30 mouse cellular contexts compared by ENCODE assay signal in the genomic region with DNA sequence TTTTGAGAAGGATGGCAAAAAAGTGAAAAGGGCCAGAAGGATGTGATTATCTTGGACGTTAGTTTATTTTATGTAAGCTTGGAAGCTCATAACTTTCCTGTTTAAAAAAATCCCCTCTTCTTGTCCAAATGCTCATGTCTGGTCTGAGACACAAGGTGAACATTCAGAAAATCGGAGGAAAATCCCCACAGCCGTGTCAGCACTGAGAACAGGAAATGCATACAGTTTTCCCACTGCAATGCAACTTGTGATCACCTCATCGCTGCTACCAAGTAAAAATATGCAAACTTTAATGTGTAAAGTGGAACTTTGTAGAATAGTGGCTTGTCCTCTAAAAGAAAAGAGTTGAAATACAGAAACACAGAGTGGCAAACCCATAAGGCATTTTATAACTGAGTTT. TPM values are rescaled to one million over a fixed set of nuclear protein-coding genes. Genes with fewer than 3 reads are reported as not detected.
DNase-seq lines count a peak whose midpoint lies in the region; ATAC-seq and TF ChIP-seq lines count a peak whose summit lies in the region.
"Had no signal": no experiment of that assay in that cellular context is flagged by ENCODE, and none has a peak within 500 bp of the region (broad histone marks: within the 10 kb centered on the region; RNA-seq: fewer than 3 reads in every experiment).

No protein-coding gene starts in this region.

- no peak overlapping the region for H3K4me3 ChIP-seq in limb, embryonic 13.5 days
- H3K4me3 ChIP-seq in limb, embryonic 10.5 days = no peak overlapping the region
- no peak overlapping the region for H3K4me3 ChIP-seq in CH12.LX (replicated peaks in 1 of 3; ENCODE audit: low read depth in 2 of 3, low read length in 2 of 3, poor library complexity in 1 of 3)
- no peak overlapping the region for H3K4me3 ChIP-seq in gastrocnemius, adult 2 months
- H3K4me3 ChIP-seq: embryonic facial prominence, embryonic 13.5 days; forebrain, embryonic 10.5 days; forebrain, embryonic 13.5 days; heart, embryonic 10.5 days; heart, embryonic 13.5 days; intestine, embryonic 15.5 days had no signal

- 33% methylated on average over 4 of the region's 4 CpGs for WGBS in limb, embryonic 13.5 days
- 78% methylated on average over 4 of the region's 4 CpGs for WGBS in limb, embryonic 10.5 days

- H3K9ac ChIP-seq in limb, embryonic 13.5 days = no peak overlapping the region
- H3K9ac ChIP-seq in CH12.LX (ENCODE audit: insufficient read depth, low read depth) = peak overlapping the region; percentile 48; the same call in 1 of the 2 replicates
- H3K9ac ChIP-seq: embryonic facial prominence, embryonic 13.5 days; forebrain, embryonic 13.5 days; heart, embryonic 13.5 days; hindbrain, embryonic 14.5 days; intestine, embryonic 15.5 days had no signal

- no peak for TF ChIP-seq POLR2A in CH12.LX (IDR thresholded peaks at IDR 0.05; ENCODE audit: low read depth, low read length)

- no peak for TF ChIP-seq RAD21 in CH12.LX (IDR thresholded peaks at IDR 0.05; ENCODE audit: low read depth, low read length)

- dilution Hi-C loops in CH12.LX (cut with MboI; ENCODE audit: extremely low pct_ligation_motif_present, extremely low pct_unique_long_range_greater_than_20kb, low sequenced_read_pairs) = no loop called here

- H3K36me3 ChIP-seq in limb, embryonic 13.5 days = no peaks in the 10 kb centered on the region
- H3K36me3 ChIP-seq in limb, embryonic 10.5 days = no peaks in the 10 kb centered on the region
- peaks cover 0 to 7% of the 10 kb centered on the region in 2 experiments for H3K36me3 ChIP-seq in CH12.LX (replicated peaks in 1 of 2; ENCODE audit: control insufficient read depth in 1 of 2, insufficient read depth in 1 of 2, low read length in 1 of 2)
- H3K36me3 ChIP-seq: embryonic facial prominence, embryonic 13.5 days; forebrain, embryonic 10.5 days; heart, embryonic 10.5 days; heart, embryonic 13.5 days; intestine, embryonic 15.5 days had no signal

- ATAC-seq in limb, embryonic 13.5 days (ENCODE audit: low FRiP score, low read depth) = no peak
- peak; percentile 59 for ATAC-seq in inflammation-experienced regulatory T-cells, adult 6 months
- ATAC-seq: forebrain, embryonic 13.5 days; forebrain, embryonic 16.5 days; hindbrain, postnatal 0 days; intestine, embryonic 15.5 days had no signal

- peaks cover 6% of the 10 kb centered on the region; the same call in 1 of the 2 replicates for H3K79me2 ChIP-seq in CH12.LX (replicated peaks; ENCODE audit: control insufficient read depth, extremely low read depth, insufficient read depth, poor library complexity, severe bottlenecking)

- H3K9me3 ChIP-seq in limb, embryonic 13.5 days = no peaks in the 10 kb centered on the region
- H3K9me3 ChIP-seq in limb, embryonic 10.5 days (replicated peaks) = no peaks in the 10 kb centered on the region
- no peaks in the 10 kb centered on the region for H3K9me3 ChIP-seq in CH12.LX (replicated peaks; ENCODE audit: low read length)
- H3K9me3 ChIP-seq: embryonic facial prominence, embryonic 13.5 days; forebrain, embryonic 10.5 days; forebrain, embryonic 13.5 days; heart, embryonic 10.5 days; heart, embryonic 13.5 days; intestine, embryonic 15.5 days had no signal

- H3K4me2 ChIP-seq in limb, embryonic 13.5 days (replicated peaks) = no peak overlapping the region
- H3K4me2 ChIP-seq in CH12.LX (ENCODE audit: insufficient read depth, low read depth, poor library complexity, severe bottlenecking) = peak overlapping the region; percentile 67; the same call in 1 of the 2 replicates
- H3K4me2 ChIP-seq: embryonic facial prominence, embryonic 13.5 days; forebrain, embryonic 13.5 days; heart, embryonic 13.5 days; hindbrain, embryonic 14.5 days; intestine, embryonic 15.5 days had no signal

- TF ChIP-seq EP300 in CH12.LX (IDR thresholded peaks at IDR 0.05; ENCODE audit: low read length) = peak; percentile 54; the same call in 1 of the 2 replicates

- no peak for TF ChIP-seq CTCF in CH12.LX (conservative IDR thresholded peaks at IDR 0.05 in 1 of 2, IDR thresholded peaks at IDR 0.05 in 1 of 2; ENCODE audit: low read depth in 2 of 2, low read length in 2 of 2)
- TF ChIP-seq CTCF in gastrocnemius, adult 2 months (IDR thresholded peaks at IDR 0.05) = no peak

- 0 out of 2 replicates have a peak overlapping the region, but pooled peaks have one; percentile 3 for H3K27ac ChIP-seq in limb, embryonic 13.5 days
- no peak overlapping the region for H3K27ac ChIP-seq in limb, embryonic 10.5 days
- peak overlapping the region; percentile 64; the same call in 1 of the 2 replicates for H3K27ac ChIP-seq in CH12.LX (ENCODE audit: insufficient read depth, low read depth)
- H3K27ac ChIP-seq in gastrocnemius, adult 2 months = no peak overlapping the region
- H3K27ac ChIP-seq: embryonic facial prominence, embryonic 13.5 days; forebrain, embryonic 10.5 days; forebrain, embryonic 13.5 days; heart, embryonic 10.5 days; heart, embryonic 13.5 days; hindbrain, embryonic 14.5 days; hindbrain, postnatal 0 days; intestine, embryonic 15.5 days had no signal

- intact Hi-C loops in gastrocnemius, adult 2 months (cut with DNase I) = no loop called here

- no peaks in the 10 kb centered on the region for H3K4me1 ChIP-seq in limb, embryonic 13.5 days
- no peaks in the 10 kb centered on the region for H3K4me1 ChIP-seq in limb, embryonic 10.5 days
- H3K4me1 ChIP-seq in CH12.LX (ENCODE audit: control insufficient read depth in 1 of 2, insufficient read depth in 2 of 2) = peaks cover 2 to 20% of the 10 kb centered on the region in 2 experiments; a peak in 3 of 4 replicates
- H3K4me1 ChIP-seq: embryonic facial prominence, embryonic 13.5 days; forebrain, embryonic 10.5 days; forebrain, embryonic 13.5 days; heart, embryonic 10.5 days; heart, embryonic 13.5 days; intestine, embryonic 15.5 days had no signal

- no peaks in the 10 kb centered on the region for H3K27me3 ChIP-seq in limb, embryonic 13.5 days
- peaks cover 25% of the 10 kb centered on the region; the same call in 1 of the 2 replicates for H3K27me3 ChIP-seq in limb, embryonic 10.5 days (ENCODE audit: low read depth, poor library complexity, severe bottlenecking)
- H3K27me3 ChIP-seq in CH12.LX (replicated peaks) = no peaks in the 10 kb centered on the region
- H3K27me3 ChIP-seq: embryonic facial prominence, embryonic 13.5 days; forebrain, embryonic 13.5 days; heart, embryonic 13.5 days; intestine, embryonic 15.5 days had no signal

- in situ Hi-C loops in CH12.LX (cut with MboI; ENCODE audit: low pct_ligation_motif_present, low pct_unique_long_range_greater_than_20kb, low sequenced_read_pairs) = no loop called here

- no peak for DNase-seq in limb, embryonic 10.5 days (ENCODE audit: low spot score)
- peak; percentile 45 for DNase-seq in CH12.LX (ENCODE audit: extremely low read depth)
- peak; percentile 1 for DNase-seq in yolk sac, embryonic 10.5 days (ENCODE audit: low spot score)
- no peak for DNase-seq in gastrocnemius, postnatal 10 days
- no peak for DNase-seq in gastrocnemius, adult 2 months
- no peak for DNase-seq in T-cell, adult 2 months (ENCODE audit: low spot score)
- DNase-seq: adrenal gland, postnatal 10 days; adrenal gland, postnatal 36 days; B cell, adult 2 months; cerebellum, adult 18-20 months; cerebellum, adult 9-10 months; cerebellum, postnatal 14 days; gastrocnemius, postnatal 25 days; heart, adult 18-20 months; heart, postnatal 14 days; heart, postnatal 4 days; kidney, adult 11 months had no signal

TF ChIP-seq in CH12.LX, 34 proteins besides CTCF, POLR2A, EP300 and RAD21:
- TF ChIP-seq ETS1 (conservative IDR thresholded peaks at IDR 0.05; ENCODE audit: low read depth, low read length) (peak; percentile 60), CHD1 (IDR thresholded peaks at IDR 0.05; ENCODE audit: low read depth, low read length) (no peak), NELFE (IDR thresholded peaks at IDR 0.05; ENCODE audit: low read depth, low read length) (no peak), ZNF384 (IDR thresholded peaks at IDR 0.05; ENCODE audit: low read depth, low read length) (0 out of 2 replicates have a peak, but pooled peaks have one; percentile 13), BHLHE40 (IDR thresholded peaks at IDR 0.05; ENCODE audit: low read depth, low read length) (peak; percentile 12; the same call in 1 of the 2 replicates), MAX (IDR thresholded peaks at IDR 0.05; ENCODE audit: low read length) (no peak)

RNA-seq across cellular contexts. Expression of a gene that starts 28.5 kb away (rescaled TPM):
- polyA plus RNA-seq in limb, embryonic 13.5 days (2015; fragmentation: Nextera tagmentation; extraction: Ambion mirVana) = 0.04 and 0.22 TPM in 2 replicates
- polyA plus RNA-seq in limb, embryonic 10.5 days (2016; fragmentation: Nextera tagmentation; extraction: Ambion mirVana) = not detected in 2 replicates
- total RNA-seq in CH12.LX (2012; rRNA removed) (8.5 and 13.3 TPM in 2 replicates), CH12.LX (2014; rRNA removed) (30.3 and 39.3 TPM in 2 replicates)
- 15.2 and 16.2 TPM in 2 replicates for polyA plus RNA-seq in CH12.LX (2012; ENCODE audit: insufficient read length, low read depth)
- polyA plus RNA-seq in inflammation-experienced regulatory T-cells, adult 6 months (2017; shearing (Covaris generic)) = 10 to 100 TPM; 73.9 to 90.6 (median 83.9) TPM
- total RNA-seq in gastrocnemius, postnatal 10 days (2021) = under 1 TPM; 0.07 to 0.19 TPM
- not detected for total RNA-seq in gastrocnemius, adult 2 months (2021)
- total RNA-seq: adrenal gland, postnatal 36 days; gastrocnemius, adult 18-20 months; gastrocnemius, postnatal 25 days; hindbrain, postnatal 0 days had no signal
- polyA plus RNA-seq: embryonic facial prominence, embryonic 13.5 days; forebrain, embryonic 10.5 days; forebrain, embryonic 13.5 days; heart, embryonic 10.5 days; heart, embryonic 13.5 days; hindbrain, embryonic 11.5 days; hindbrain, embryonic 14.5 days had no signal

Comparison
In these comparisons a context has a peak if more than half of its experiments do, and no peak if none do; other contexts are left out.
1. H3K27ac ChIP-seq: peak in limb, embryonic 13.5 days (single experiment) and CH12.LX (single experiment); none in limb, embryonic 10.5 days (single experiment) and gastrocnemius, adult 2 months (single experiment).
2. DNase-seq: peak in CH12.LX (single experiment) and yolk sac, embryonic 10.5 days (single experiment); none in limb, embryonic 10.5 days (single experiment), gastrocnemius, postnatal 10 days (single experiment), gastrocnemius, adult 2 months (single experiment) and T-cell, adult 2 months (single experiment).
3. RNA of a gene that starts 28.5 kb away (polyA plus RNA-seq): 73.9 to 90.6 TPM in inflammation-experienced regulatory T-cells, adult 6 months and 15.2 to 16.2 TPM in CH12.LX; 0.04 to 0.22 TPM in limb, embryonic 13.5 days and not detected in limb, embryonic 10.5 days; every median in the first group is over 10 times any median in the second.